Mouse (Mus musculus): ENCODE measurements around the gene Ptprn2.

The Ptprn2 gene

DNA sequence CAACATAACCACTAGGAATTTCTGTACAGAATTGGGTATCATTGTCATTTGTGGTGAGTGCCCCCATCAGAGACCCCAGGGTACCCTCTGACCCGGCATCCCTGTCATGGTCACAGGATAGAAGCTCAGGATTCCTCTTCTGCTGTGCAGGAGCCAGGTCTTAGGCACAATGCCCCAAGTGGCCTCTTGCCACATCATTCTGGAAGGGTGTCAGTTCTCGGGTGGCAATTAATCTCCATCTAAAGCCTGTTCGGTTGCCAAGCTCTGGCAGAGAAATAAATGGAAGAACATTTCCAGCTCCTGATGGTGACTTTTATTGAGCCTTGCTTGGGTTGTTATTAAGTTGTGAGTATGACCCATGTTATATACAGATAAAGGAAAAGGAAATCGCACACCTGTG, 655.4 kb downstream of the Ptprn2 start:
- DNase-seq (ENCODE audit: low spot score) = no peak

DNA sequence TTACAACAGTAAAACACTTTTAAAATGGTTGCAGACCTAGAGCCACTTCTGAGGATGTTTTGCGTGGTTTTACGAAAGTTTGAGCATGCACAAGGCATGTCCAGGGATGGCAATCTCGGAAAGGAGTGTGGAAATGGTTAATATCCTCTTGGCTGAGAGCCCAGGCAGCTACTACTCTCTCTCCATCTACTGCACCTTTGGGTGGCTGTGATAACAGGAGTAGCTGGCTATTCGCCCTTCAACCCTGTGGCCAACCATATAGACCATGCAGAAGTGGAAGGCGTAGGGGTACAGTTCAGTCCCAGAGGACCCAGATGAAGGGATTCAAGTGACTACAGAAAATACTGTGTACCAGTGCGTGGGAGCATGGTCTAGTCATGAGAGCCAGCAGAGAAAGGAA, 655.9 kb downstream of the Ptprn2 start:
- no peak for DNase-seq (ENCODE audit: low spot score)

DNA sequence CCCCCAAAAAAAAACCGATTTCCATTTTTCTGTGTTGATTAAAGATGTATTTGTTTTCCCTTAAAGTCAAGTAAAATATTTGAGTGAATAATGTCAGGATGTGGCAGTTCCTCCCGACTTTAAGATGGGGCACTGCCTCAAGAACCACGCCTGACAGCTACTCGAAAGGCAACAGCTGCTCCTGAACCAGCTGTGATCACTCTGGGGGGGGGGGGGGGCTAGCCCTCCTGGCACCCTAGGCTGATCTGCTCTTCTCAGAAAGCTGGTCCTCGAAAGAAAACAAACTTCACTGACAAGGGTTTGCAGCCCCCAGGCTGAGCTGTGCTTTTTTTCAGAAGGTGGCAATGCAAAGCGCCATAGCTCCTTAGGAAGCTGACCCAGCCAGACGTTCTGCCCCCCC, 663.7 kb downstream of the Ptprn2 start:
- no peak for DNase-seq (ENCODE audit: low spot score)

DNA sequence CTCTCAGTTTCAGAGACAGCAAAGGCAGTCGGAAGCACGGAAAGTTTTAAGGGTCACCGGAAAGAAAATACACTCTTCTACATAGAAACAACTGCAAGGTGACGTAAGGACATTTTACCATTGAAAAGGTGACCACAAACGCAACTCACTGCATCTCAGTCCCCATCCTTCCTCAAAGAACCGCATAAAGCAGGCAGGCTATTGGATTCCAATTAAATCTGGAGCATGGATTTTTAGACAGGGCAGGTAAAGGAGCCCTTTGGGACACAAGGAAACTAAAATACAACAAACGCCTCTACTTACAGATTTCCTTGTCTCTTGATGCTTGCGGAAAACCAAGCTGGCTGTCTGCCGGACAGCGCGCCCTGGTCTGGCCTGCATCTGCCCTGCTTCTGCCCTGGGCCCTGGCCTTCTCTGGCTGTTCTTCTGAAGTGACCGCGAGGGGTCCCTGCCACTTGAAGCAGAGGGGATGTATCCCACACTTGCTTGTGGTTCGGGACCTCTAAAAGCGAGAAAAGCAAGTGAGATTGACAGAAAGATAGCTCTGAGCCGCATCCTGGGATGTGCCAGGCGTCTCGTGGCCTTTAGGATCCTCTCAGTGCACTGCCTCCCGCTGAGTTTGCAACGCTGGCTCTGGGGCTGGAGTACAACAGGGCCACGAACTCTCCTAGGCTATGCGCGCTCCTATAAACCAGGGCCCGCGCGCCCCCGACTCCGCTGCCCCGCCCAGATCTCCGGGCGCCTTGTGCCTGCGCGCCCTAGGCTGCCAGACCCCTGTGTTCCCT, 665.3 kb downstream of the Ptprn2 start:
- DNase-seq (ENCODE audit: low spot score) = no peak

DNA sequence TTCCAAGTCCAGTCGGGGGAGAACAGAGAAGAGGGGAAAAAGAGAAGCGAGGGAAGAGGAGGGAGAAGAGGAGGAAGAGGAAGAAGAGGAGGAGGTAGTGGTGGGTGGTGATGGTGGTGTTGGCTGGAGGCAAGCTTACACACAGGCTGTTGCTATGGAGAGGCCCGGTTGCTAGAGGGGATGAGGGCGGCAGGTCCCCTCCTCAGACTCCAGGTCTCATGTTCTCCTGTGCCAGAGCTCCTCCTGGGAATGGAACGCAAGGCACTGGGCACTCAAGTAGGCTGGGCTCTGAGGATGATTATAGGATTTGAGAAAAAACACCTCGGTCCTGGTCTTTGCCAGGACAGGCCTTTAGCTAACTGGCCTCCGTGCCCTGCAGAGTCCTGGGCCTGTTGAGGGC, 666.1 kb downstream of the Ptprn2 start:
- no peak for DNase-seq (ENCODE audit: low spot score)

- DNase-seq (ENCODE audit: low spot score) = no peak
These were observed 667.0 kb downstream of the Ptprn2 start for GRCm38 (mm10) chr12:117152366-117153165.

DNA sequence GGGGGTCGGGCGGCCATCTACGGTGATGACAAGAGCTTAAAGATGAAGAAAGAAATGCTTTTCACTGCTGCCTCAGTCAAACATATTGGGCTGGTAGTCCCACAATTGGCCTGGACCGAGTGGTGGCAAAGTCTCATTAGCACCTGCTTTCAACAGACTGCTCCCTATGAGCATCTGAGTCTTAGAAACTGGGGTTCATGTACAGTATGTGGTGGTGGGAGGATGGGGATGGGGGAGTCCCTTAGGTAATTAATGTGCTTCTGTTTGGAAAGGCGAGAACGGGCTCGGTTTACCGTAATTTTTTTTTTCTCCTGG, 667.6 kb downstream of the Ptprn2 start:
- no peak for DNase-seq (ENCODE audit: low spot score)

- DNase-seq (ENCODE audit: low spot score) = peak; percentile 55
These were observed 668.3 kb downstream of the Ptprn2 start for GRCm38 (mm10) chr12:117153671-117154355.

GRCm38 (mm10) chr12:117154356-117155243, 669.1 kb downstream of the Ptprn2 start:
- DNase-seq (ENCODE audit: low spot score) = no peak

GRCm38 (mm10) chr12:117155307-117156220, 670.0 kb downstream of the Ptprn2 start:
- no peak for DNase-seq (ENCODE audit: low spot score)

- no peak for DNase-seq (ENCODE audit: low spot score)
These were observed 670.7 kb downstream of the Ptprn2 start for GRCm38 (mm10) chr12:117156256-117156655.

GRCm38 (mm10) chr12:117156786-117157185, 671.3 kb downstream of the Ptprn2 start:
- no peak for DNase-seq (ENCODE audit: low spot score)

- no peak for DNase-seq (ENCODE audit: low spot score)
These were observed 671.7 kb downstream of the Ptprn2 start for GRCm38 (mm10) chr12:117157249-117157648.

- no peak for DNase-seq (ENCODE audit: low spot score)
These were observed 672.3 kb downstream of the Ptprn2 start for GRCm38 (mm10) chr12:117157660-117158386.

- no peak for DNase-seq (ENCODE audit: low spot score)
These were observed 673.6 kb downstream of the Ptprn2 start for GRCm38 (mm10) chr12:117158950-117159668.

- no peak for DNase-seq (ENCODE audit: low spot score)
These were observed 674.2 kb downstream of the Ptprn2 start for GRCm38 (mm10) chr12:117159669-117160210.

DNA sequence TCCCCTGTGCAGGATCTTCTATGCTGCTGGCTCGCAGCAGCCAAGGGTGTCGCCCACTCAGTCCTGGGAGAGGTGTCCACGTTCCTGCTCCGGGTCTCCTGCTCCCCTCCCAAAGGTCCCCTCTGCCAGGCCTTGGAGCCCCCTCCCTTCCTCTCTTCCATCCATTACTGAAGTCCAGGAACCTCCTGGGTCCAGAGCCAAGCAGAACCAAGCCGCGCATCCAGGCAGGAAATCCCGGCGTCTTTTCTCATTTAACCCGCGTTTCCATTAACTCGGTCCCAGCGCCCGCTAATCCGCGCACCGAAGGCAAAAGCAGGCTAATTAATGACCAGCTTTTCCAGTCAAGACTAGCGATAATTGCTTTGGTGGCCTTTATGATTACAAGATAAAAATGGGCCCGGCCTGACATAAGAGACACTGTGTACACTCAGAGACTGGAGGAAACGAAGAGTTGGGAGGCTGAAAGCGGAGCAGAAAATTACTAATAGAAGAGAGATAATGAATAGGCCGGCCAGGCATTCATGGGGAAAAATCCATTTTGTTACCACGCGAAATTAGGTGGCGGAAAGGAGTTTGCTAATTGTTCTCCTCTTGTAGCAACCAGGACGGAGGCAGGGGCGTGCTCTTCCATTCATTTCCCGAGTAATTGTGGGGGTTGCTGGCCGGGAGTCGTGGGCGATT, 674.8 kb downstream of the Ptprn2 start:
- no peak for DNase-seq (ENCODE audit: low spot score)

DNA sequence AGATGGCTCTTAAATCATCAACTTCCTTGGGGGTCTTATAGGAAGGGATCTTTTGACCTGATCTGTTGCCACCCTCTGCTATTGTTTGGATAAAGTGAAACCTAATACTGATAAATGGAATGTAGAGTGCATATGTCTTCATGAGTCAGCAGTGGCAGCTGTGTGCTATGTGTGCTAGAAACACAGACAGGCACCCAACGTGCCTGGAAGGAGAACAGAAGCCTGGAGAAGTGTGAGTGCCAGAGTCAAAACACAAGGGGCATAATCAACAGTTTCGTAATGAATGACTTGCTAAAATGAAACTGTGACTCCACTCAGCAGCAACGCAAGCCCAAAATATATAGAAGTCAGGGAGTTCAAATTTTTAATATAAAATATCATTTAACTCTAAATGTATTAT, 676.7 kb downstream of the Ptprn2 start:
- DNase-seq (ENCODE audit: low spot score) = no peak

DNA sequence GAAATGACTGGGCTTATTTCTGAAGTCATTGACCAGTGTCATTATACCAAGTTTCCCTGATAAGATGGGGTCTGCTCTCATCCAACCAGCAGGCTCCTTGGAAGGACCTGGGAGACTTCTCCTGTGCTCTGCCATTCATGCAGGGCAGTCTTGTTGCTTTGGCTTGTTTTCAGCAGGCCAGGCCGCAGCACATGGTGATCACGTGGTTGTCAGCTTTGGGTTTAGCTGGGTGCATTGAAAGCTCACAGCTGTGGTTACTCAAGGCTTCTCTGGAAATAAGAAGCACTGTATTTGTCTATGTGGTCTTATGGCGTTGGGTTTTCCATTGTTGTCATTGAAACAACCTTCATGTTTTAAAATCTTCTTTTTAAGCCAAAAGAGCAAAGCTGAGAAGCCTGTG, 678.3 kb downstream of the Ptprn2 start:
- DNase-seq (ENCODE audit: low spot score) = no peak

Data from layer of hippocampus, adult 11-12 months (tissue).